10 mouse cellular contexts compared by ENCODE assay signal in genomic region chr14:7994271-7994767, GRCm38 (mm10). TPM values are rescaled to one million over a fixed set of nuclear protein-coding genes. Genes with fewer than 3 reads are reported as not detected.
DNase-seq lines count a peak whose midpoint lies in the region; ATAC-seq and TF ChIP-seq lines count a peak whose summit lies in the region.
"Had no signal": no experiment of that assay in that cellular context is flagged by ENCODE, and none has a peak within 500 bp of the region (broad histone marks: within the 10 kb centered on the region; RNA-seq: fewer than 3 reads in every experiment).

Gene Dnase1l3 (minus strand): TSS chr14:7994573.

- H3K9ac ChIP-seq in midbrain, postnatal 0 days (replicated peaks; ENCODE audit: low read length, poor library complexity, severe bottlenecking) = no peak within 1 kb of the TSS
- H3K9ac ChIP-seq in midbrain, embryonic 13.5 days (replicated peaks) = no peak within 1 kb of the TSS
- H3K9ac ChIP-seq: embryonic facial prominence, embryonic 13.5 days; liver, embryonic 13.5 days had no signal

- H3K4me1 ChIP-seq in cerebellum, adult 2 months (ENCODE audit: control insufficient read depth, insufficient read depth, low read length) = no peaks in the 10 kb centered on the region
- no peaks in the 10 kb centered on the region for H3K4me1 ChIP-seq in midbrain, postnatal 0 days (ENCODE audit: insufficient read depth, low read length)
- H3K4me1 ChIP-seq in midbrain, embryonic 13.5 days (replicated peaks) = 0 out of 2 replicates have a peak, but pooled peaks cover 6% of the 10 kb centered on the region
- H3K4me1 ChIP-seq: liver, embryonic 13.5 days had no signal

- H3K4me2 ChIP-seq in midbrain, postnatal 0 days (ENCODE audit: low read depth, low read length, poor library complexity, severe bottlenecking) = no peak within 1 kb of the TSS
- no peak within 1 kb of the TSS for H3K4me2 ChIP-seq in midbrain, embryonic 13.5 days (replicated peaks)
- H3K4me2 ChIP-seq: embryonic facial prominence, embryonic 13.5 days; liver, embryonic 13.5 days had no signal

- no peak within 1 kb of the TSS for H3K27ac ChIP-seq in cerebellum, adult 2 months (ENCODE audit: insufficient read depth, low read length)
- H3K27ac ChIP-seq in midbrain, postnatal 0 days (ENCODE audit: low read depth, low read length) = no peak within 1 kb of the TSS
- no peak within 1 kb of the TSS for H3K27ac ChIP-seq in midbrain, embryonic 13.5 days
- H3K27ac ChIP-seq: embryonic facial prominence, embryonic 13.5 days; liver, embryonic 13.5 days had no signal

- no peaks in the 10 kb centered on the region for H3K9me3 ChIP-seq in midbrain, postnatal 0 days (ENCODE audit: low read length)
- no peaks in the 10 kb centered on the region for H3K9me3 ChIP-seq in midbrain, embryonic 13.5 days
- H3K9me3 ChIP-seq: embryonic facial prominence, embryonic 13.5 days; liver, embryonic 13.5 days had no signal

- 80% methylated on average over 8 of the region's 8 CpGs for WGBS in cerebellum, adult 2 months
- WGBS in midbrain, postnatal 0 days = 73% methylated on average over 8 of the region's 8 CpGs
- WGBS in midbrain, embryonic 13.5 days = 79% methylated on average over 8 of the region's 8 CpGs

- no peak within 1 kb of the TSS for H3K4me3 ChIP-seq in cerebellum, adult 2 months (replicated peaks; ENCODE audit: insufficient read depth, low read depth, low read length)
- H3K4me3 ChIP-seq in midbrain, postnatal 0 days (ENCODE audit: low read depth, low read length) = no peak within 1 kb of the TSS
- H3K4me3 ChIP-seq in midbrain, embryonic 13.5 days (replicated peaks) = no peak within 1 kb of the TSS
- H3K4me3 ChIP-seq: embryonic facial prominence, embryonic 13.5 days; liver, embryonic 13.5 days had no signal

- H3K27me3 ChIP-seq in cerebellum, adult 2 months (ENCODE audit: control insufficient read depth, insufficient read depth, low read length) = no peaks in the 10 kb centered on the region
- H3K27me3 ChIP-seq in midbrain, postnatal 0 days (ENCODE audit: insufficient read depth, low read length) = no peaks in the 10 kb centered on the region; the same call in 1 of the 2 replicates
- peaks cover 10% of the 10 kb centered on the region for H3K27me3 ChIP-seq in midbrain, embryonic 13.5 days

- ATAC-seq in midbrain, postnatal 0 days (ENCODE audit: low FRiP score) = no peak
- no peak for ATAC-seq in midbrain, embryonic 13.5 days

- TF ChIP-seq CTCF in cerebellum, adult 2 months (IDR thresholded peaks at IDR 0.05; ENCODE audit: borderline replicate concordance, insufficient read depth, low read depth, low read length) = no peak
- peak; percentile 55 for TF ChIP-seq CTCF in midbrain, postnatal 0 days (IDR thresholded peaks at IDR 0.05)

- H3K36me3 ChIP-seq in midbrain, postnatal 0 days (ENCODE audit: insufficient read depth, low read length) = no peaks in the 10 kb centered on the region
- no peaks in the 10 kb centered on the region for H3K36me3 ChIP-seq in midbrain, embryonic 13.5 days
- H3K36me3 ChIP-seq: embryonic facial prominence, embryonic 13.5 days; liver, embryonic 13.5 days had no signal

- TF ChIP-seq POLR2A in cerebellum, adult 2 months (IDR thresholded peaks at IDR 0.05; ENCODE audit: borderline replicate concordance, insufficient read depth, low read length) = no peak

- peak; percentile 32 to 42 for DNase-seq in cerebellum, postnatal 10 days
- no peak for DNase-seq in cerebellum, adult 2 months
- peak; percentile 19 for DNase-seq in midbrain, postnatal 0 days (ENCODE audit: low spot score)
- DNase-seq in embryo, embryonic 10.5 days (ENCODE audit: low spot score) = peak; percentile 19
- DNase-seq in kidney, postnatal 25 days = peak; percentile 67 to 76
- peak; percentile 37 for DNase-seq in naive thymus-derived CD4-positive, alpha-beta T cell, adult 2 months (ENCODE audit: low read depth)
- DNase-seq in cerebellum, postnatal 36 days = no peak
- DNase-seq: liver, embryonic 13.5 days had no signal

RNA-seq across cellular contexts. Expression of gene Dnase1l3, which starts in this region (rescaled TPM):
- 0.02 TPM in 1 of 2 replicates, not detected in the other for polyA plus RNA-seq in cerebellum, adult 2 months (2012; rRNA removed)
- total RNA-seq in midbrain, postnatal 0 days (2014; rRNA removed) = not detected in 2 replicates
- 0.07 and 0.09 TPM in 2 replicates for polyA plus RNA-seq in midbrain, postnatal 0 days (2015; fragmentation: Nextera tagmentation; extraction: Ambion mirVana)
- 0.03 and 0.10 TPM in 2 replicates for polyA plus RNA-seq in midbrain, embryonic 13.5 days (2015; fragmentation: Nextera tagmentation; extraction: Ambion mirVana)

Comparison
In these comparisons a context has a peak if more than half of its experiments do, and no peak if none do; other contexts are left out.
1. DNase-seq: peak in cerebellum, postnatal 10 days (2 of 2), embryo, embryonic 10.5 days (single experiment), kidney, postnatal 25 days (2 of 2) and naive thymus-derived CD4-positive, alpha-beta T cell, adult 2 months (single experiment); none in cerebellum, adult 2 months (0 of 2) and cerebellum, postnatal 36 days (0 of 2).
2. Peak in DNase-seq in midbrain, postnatal 0 days; RNA of the gene not detected or under 1 TPM.